Mouse (Mus musculus) liver, embryonic 11.5 days (tissue): ENCODE data around the gene Ahcyl1. TPM values are rescaled to one million over a fixed set of nuclear protein-coding genes. Genes with fewer than 3 reads are reported as not detected.
A peak's percentile ranks its signal among the peaks of the same experiment; 100 is the strongest.

Source experiments
- ATAC-seq: fragments of 200-750 bp; cut with Nextera tagmentation; replicated peaks from 2 replicates; pipeline ENCODE4 v1.8.0; 2017; ENCODE audit warnings: moderate number of reproducible peaks, mild to moderate bottlenecking, moderate TSS enrichment, moderate library complexity; ENCODE audit not compliant: low FRiP score
- DNase-seq: peaks from one replicate; pipeline ENCODE4 v3.0.0-alpha.2; 2017; ENCODE audit warnings: low spot score
- H3K27ac ChIP-seq: fragments of 300-500 bp; sonication (generic); 2 replicates; pipeline ENCODE4 v1.5.1; 2014; ENCODE audit warnings: mild to moderate bottlenecking, low read depth, low read length, control low read depth
- H3K27me3 ChIP-seq: fragments of 300-500 bp; sonication (generic); replicated peaks from 2 replicates; pipeline ENCODE4 v1.6.1; 2014; ENCODE audit warnings: low read length, mixed read lengths; ENCODE audit not compliant: control insufficient read depth, insufficient read depth
- H3K36me3 ChIP-seq: fragments of 300-500 bp; sonication (generic); 2 replicates; pipeline ENCODE4 v1.6.1; 2014; ENCODE audit warnings: mild to moderate bottlenecking, low read length, moderate library complexity, mixed read lengths; ENCODE audit not compliant: control insufficient read depth, insufficient read depth
- H3K4me1 ChIP-seq: fragments of 300-500 bp; sonication (generic); replicated peaks from 2 replicates; pipeline ENCODE4 v1.6.1; 2014; ENCODE audit warnings: low read length, mixed read lengths; ENCODE audit not compliant: control insufficient read depth, insufficient read depth
- H3K4me2 ChIP-seq: fragments of 300-500 bp; sonication (generic); 2 replicates; pipeline ENCODE4 v1.6.1; 2014; ENCODE audit warnings: mild to moderate bottlenecking, control low read depth, moderate library complexity
- H3K4me3 ChIP-seq: fragments of 300-500 bp; sonication (generic); 2 replicates; pipeline ENCODE4 v1.5.1; 2014; ENCODE audit warnings: low read depth, low read length, control low read depth
- H3K9ac ChIP-seq: fragments of 300-500 bp; sonication (generic); 2 replicates; pipeline ENCODE4 v1.6.1; 2014; ENCODE audit warnings: low read depth, low read length, control low read depth
- H3K9me3 ChIP-seq: fragments of 300-500 bp; sonication (generic); 2 replicates; pipeline ENCODE4 v1.6.1; 2016; ENCODE audit warnings: low read length, inconsistent platforms, mixed read lengths; ENCODE audit not compliant: control insufficient read depth
- WGBS: fragments of 180-500 bp; shearing (Covaris S2); extraction: QIAGEN DNeasy Blood & Tissue Kit; methylation state at CpG from one replicate; pipeline ENCODE4 v1.1.7; 2014; 5-methylcytosine and 5-hydroxymethylcytosine counted together
- polyA plus RNA-seq: library from polyadenylated mRNA; unstranded; fragments of >200 nt; fragmentation: Nextera tagmentation; extraction: Ambion mirVana; gene quantifications from 2 replicates; pipeline ENCODE4 v1.2.1, GENCODE M21; 2014

The Ahcyl1 gene
- polyA plus RNA-seq, 1 experiment from 2014 or later = 69.0 TPM

GRCm38 (mm10) chr3:107695219-107695947 lies 977 bp downstream of the Ahcyl1 start:
- peak; percentile 31 for DNase-seq
- no peaks in the 10 kb centered on the region for H3K27me3 ChIP-seq
- H3K27ac ChIP-seq = peak overlapping the region; percentile 89
- no peak for ATAC-seq
- peak overlapping the region; percentile 95 for H3K9ac ChIP-seq
- H3K4me2 ChIP-seq = peak overlapping the region; percentile 71
- WGBS = 8% methylated on average over 16 of the region's 16 CpGs
- peak overlapping the region; percentile 93 for H3K4me3 ChIP-seq
- no peaks in the 10 kb centered on the region for H3K9me3 ChIP-seq
- no peaks in the 10 kb centered on the region; the same call in 1 of the 2 replicates for H3K36me3 ChIP-seq
- H3K4me1 ChIP-seq = peaks cover 23% of the 10 kb centered on the region

- Histone ChIP-seq H3K27ac (no peak overlapping the region), H3K9ac (peak overlapping the region; percentile 95), H3K36me3 (no peaks in the 10 kb centered on the region; the same call in 1 of the 2 replicates), H3K27me3 (no peaks in the 10 kb centered on the region), H3K4me3 (peak overlapping the region; percentile 93), H3K4me1 (peaks cover 25% of the 10 kb centered on the region), H3K9me3 (no peaks in the 10 kb centered on the region), H3K4me2 (peak overlapping the region; percentile 71)
- WGBS = 62% methylated on average over 2 of the region's 2 CpGs
- DNase-seq (no peak), ATAC-seq (no peak)
Measured at GRCm38 (mm10) chr3:107694256-107694900, 2.0 kb downstream of the Ahcyl1 start.

GRCm38 (mm10) chr3:107690366-107690765 lies 6.0 kb downstream of the Ahcyl1 start:
- Histone ChIP-seq H3K9ac (no peak overlapping the region), H3K4me1 (peaks cover 25% of the 10 kb centered on the region), H3K4me2 (no peak overlapping the region), H3K4me3 (no peak overlapping the region), H3K27me3 (no peaks in the 10 kb centered on the region), H3K36me3 (no peaks in the 10 kb centered on the region; the same call in 1 of the 2 replicates), H3K9me3 (no peaks in the 10 kb centered on the region), H3K27ac (no peak overlapping the region)
- DNase-seq (no peak), ATAC-seq (no peak)
- 82% methylated on average over 2 of the region's 2 CpGs for WGBS

GRCm38 (mm10) chr3:107689245-107689644 lies 7.1 kb downstream of the Ahcyl1 start:
- no peaks in the 10 kb centered on the region; the same call in 1 of the 2 replicates for H3K36me3 ChIP-seq
- ATAC-seq = no peak

GRCm38 (mm10) chr3:107688236-107688635 lies 8.1 kb downstream of the Ahcyl1 start:
- Histone ChIP-seq H3K4me1 (peaks cover 8% of the 10 kb centered on the region), H3K27me3 (no peaks in the 10 kb centered on the region), H3K27ac (no peak overlapping the region), H3K36me3 (no peaks in the 10 kb centered on the region; the same call in 1 of the 2 replicates), H3K9ac (no peak overlapping the region), H3K4me3 (no peak overlapping the region), H3K4me2 (no peak overlapping the region), H3K9me3 (no peaks in the 10 kb centered on the region)
- no peak for ATAC-seq
- WGBS = 88% methylated on average over 1 of the region's 1 CpGs
- DNase-seq = no peak

More at GRCm38 (mm10) chr3:107689245-107689644, 7.1 kb downstream of the Ahcyl1 start:
- no peak overlapping the region for H3K27ac ChIP-seq
- no peak overlapping the region for H3K4me3 ChIP-seq
- no peaks in the 10 kb centered on the region for H3K9me3 ChIP-seq
- no peak for DNase-seq
- peaks cover 15% of the 10 kb centered on the region for H3K4me1 ChIP-seq
- H3K4me2 ChIP-seq = no peak overlapping the region
- no peaks in the 10 kb centered on the region for H3K27me3 ChIP-seq
- no peak overlapping the region for H3K9ac ChIP-seq

GRCm38 (mm10) chr3:107686276-107686977 lies 9.9 kb downstream of the Ahcyl1 start:
- ATAC-seq = no peak
- WGBS = 88% methylated on average over 3 of the region's 3 CpGs

GRCm38 (mm10) chr3:107685652-107686051 lies 10.7 kb downstream of the Ahcyl1 start:
- Histone ChIP-seq H3K36me3 (no peaks in the 10 kb centered on the region; the same call in 1 of the 2 replicates), H3K27me3 (no peaks in the 10 kb centered on the region), H3K27ac (no peak overlapping the region), H3K4me1 (peaks cover 6% of the 10 kb centered on the region), H3K9me3 (no peaks in the 10 kb centered on the region), H3K4me2 (no peak overlapping the region), H3K4me3 (no peak overlapping the region), H3K9ac (no peak overlapping the region)
- 77% methylated on average over 2 of the region's 2 CpGs for WGBS
- DNase-seq (no peak), ATAC-seq (no peak)

More at GRCm38 (mm10) chr3:107686276-107686977, 9.9 kb downstream of the Ahcyl1 start:
- Histone ChIP-seq H3K27me3 (no peaks in the 10 kb centered on the region), H3K4me3 (no peak overlapping the region), H3K36me3 (no peaks in the 10 kb centered on the region; the same call in 1 of the 2 replicates), H3K4me1 (peaks cover 8% of the 10 kb centered on the region), H3K9ac (no peak overlapping the region), H3K9me3 (no peaks in the 10 kb centered on the region), H3K27ac (no peak overlapping the region), H3K4me2 (no peak overlapping the region)
- DNase-seq = no peak

- Histone ChIP-seq H3K27ac (no peak overlapping the region), H3K9me3 (no peaks in the 10 kb centered on the region), H3K4me3 (no peak overlapping the region), H3K27me3 (no peaks in the 10 kb centered on the region), H3K9ac (no peak overlapping the region), H3K4me2 (no peak overlapping the region), H3K36me3 (no peaks in the 10 kb centered on the region), H3K4me1 (peaks cover 8% of the 10 kb centered on the region)
- DNase-seq (no peak), ATAC-seq (no peak)
- WGBS = 91% methylated on average over 1 of the region's 1 CpGs
Measured at GRCm38 (mm10) chr3:107683587-107683986, 12.8 kb downstream of the Ahcyl1 start.
